Mouse (Mus musculus) kidney, adult 2 months (tissue): Measurements from ENCODE around the gene Gtsf1l. TPM values are rescaled to one million over a fixed set of nuclear protein-coding genes. Genes with fewer than 3 reads are reported as not detected.

ENCODE experiments used
- DNase-seq: peaks from one replicate; pipeline ENCODE4 v3.0.0; 2021
- H3K27ac ChIP-seq: fragments of 200-500 bp; 2 replicates; pipeline ENCODE4 v1.5.1; 2012; ENCODE audit warnings: low read depth, low read length, control low read depth, inconsistent platforms; ENCODE audit not compliant: insufficient read depth
- H3K27me3 ChIP-seq: fragments of 200-500 bp; replicated peaks from 2 replicates; pipeline ENCODE4 v1.6.1; 2012; ENCODE audit warnings: mild to moderate bottlenecking, moderate library complexity, low read length, inconsistent platforms; ENCODE audit not compliant: control insufficient read depth, insufficient read depth
- H3K36me3 ChIP-seq: fragments of 200-500 bp; 2 replicates; pipeline ENCODE4 v1.6.1; 2012; ENCODE audit warnings: mild to moderate bottlenecking, moderate library complexity, low read length, inconsistent platforms; ENCODE audit not compliant: control insufficient read depth, insufficient read depth
- H3K4me1 ChIP-seq: fragments of 200-500 bp; 2 replicates; pipeline ENCODE4 v1.6.1; 2011; ENCODE audit warnings: low read length; ENCODE audit not compliant: control insufficient read depth, insufficient read depth
- H3K4me3 ChIP-seq: fragments of 200-500 bp; 2 replicates; pipeline ENCODE4 v1.5.1; 2011; ENCODE audit warnings: mild to moderate bottlenecking, low read depth, low read length, control low read depth; ENCODE audit not compliant: insufficient read depth
- CTCF ChIP-seq: fragments of 200-500 bp; conservative IDR thresholded peaks from 2 replicates; pipeline ENCODE4 v1.5.1; 2011; ENCODE audit warnings: low read depth, mild to moderate bottlenecking, control low read depth, low read length, moderate library complexity, mixed read lengths; ENCODE audit not compliant: insufficient read depth, insufficient read length
- POLR2A ChIP-seq: fragments of 200-500 bp; IDR thresholded peaks from one replicate; pipeline ENCODE4 v1.6.1; 2011; ENCODE audit warnings: low read depth, low read length, control low read depth
- WGBS: fragments of 180-500 bp; shearing (Covaris S2); methylation state at CpG from one replicate; pipeline ENCODE4 v1.1.7; 2018; 5-methylcytosine and 5-hydroxymethylcytosine counted together
- polyA plus RNA-seq: library from polyadenylated mRNA; depleted of rRNA; stranded (reverse); fragments of >200 nt; gene quantifications from 2 replicates; pipeline ENCODE4 v1.2.3, GENCODE M21; 2012; rRNA removed

Gene Gtsf1l
- polyA plus RNA-seq, 1 experiment = not detected

- no peak for DNase-seq
- H3K4me3 ChIP-seq = no peak overlapping the region
Measured at GRCm38 (mm10) chr2:163052101-163052500, 35.6 kb downstream of the Gtsf1l start.

GRCm38 (mm10) chr2:163051691-163052090 lies 36.0 kb downstream of the Gtsf1l start:
- H3K27me3 ChIP-seq = 0 out of 2 replicates have a peak, but pooled peaks cover 1% of the 10 kb centered on the region
- WGBS = 82% methylated on average over 1 of the region's 1 CpGs
- no peak overlapping the region for H3K4me3 ChIP-seq
- H3K4me1 ChIP-seq = peaks cover 3% of the 10 kb centered on the region; the same call in 1 of the 2 replicates
- no peak for DNase-seq
- H3K36me3 ChIP-seq = no peaks in the 10 kb centered on the region
- H3K27ac ChIP-seq = no peak overlapping the region
- TF ChIP-seq POLR2A = no peak
- no peak for TF ChIP-seq CTCF

More at GRCm38 (mm10) chr2:163052101-163052500, 35.6 kb downstream of the Gtsf1l start:
- H3K27me3 ChIP-seq = 0 out of 2 replicates have a peak, but pooled peaks cover 1% of the 10 kb centered on the region
- no peak overlapping the region for H3K27ac ChIP-seq
- TF ChIP-seq POLR2A (no peak), CTCF (no peak)
- H3K4me1 ChIP-seq = peaks cover 3% of the 10 kb centered on the region; the same call in 1 of the 2 replicates
- WGBS = 69% methylated on average over 4 of the region's 4 CpGs
- H3K36me3 ChIP-seq = no peaks in the 10 kb centered on the region

- no peak for TF ChIP-seq CTCF
- no peak for TF ChIP-seq POLR2A
- Histone ChIP-seq H3K27ac (no peak overlapping the region), H3K36me3 (peaks cover 1% of the 10 kb centered on the region; the same call in 1 of the 2 replicates), H3K4me3 (no peak overlapping the region), H3K27me3 (no peaks in the 10 kb centered on the region), H3K4me1 (peaks cover 2% of the 10 kb centered on the region; the same call in 1 of the 2 replicates)
- WGBS = 95% methylated on average over 2 of the region's 2 CpGs
- DNase-seq = no peak
Measured at GRCm38 (mm10) chr2:163049116-163049515, 38.5 kb downstream of the Gtsf1l start.

- peaks cover 1% of the 10 kb centered on the region; the same call in 1 of the 2 replicates for H3K36me3 ChIP-seq
- no peaks in the 10 kb centered on the region for H3K27me3 ChIP-seq
- DNase-seq = peak; percentile 77
- H3K4me3 ChIP-seq = no peak overlapping the region
- 5% methylated on average over 10 of the region's 10 CpGs for WGBS
- no peak overlapping the region for H3K27ac ChIP-seq
- peak; percentile 88 for TF ChIP-seq CTCF
- TF ChIP-seq POLR2A = no peak
- H3K4me1 ChIP-seq = no peaks in the 10 kb centered on the region
Measured at GRCm38 (mm10) chr2:163048125-163048524, 39.5 kb downstream of the Gtsf1l start.

- DNase-seq = no peak
- Histone ChIP-seq H3K4me1 (no peaks in the 10 kb centered on the region), H3K36me3 (no peaks in the 10 kb centered on the region; the same call in 1 of the 2 replicates), H3K27me3 (no peaks in the 10 kb centered on the region), H3K27ac (no peak overlapping the region), H3K4me3 (no peak overlapping the region)
- TF ChIP-seq POLR2A (no peak), CTCF (no peak)
- WGBS = 88% methylated on average over 7 of the region's 7 CpGs
Measured at GRCm38 (mm10) chr2:163039940-163040339, 47.7 kb downstream of the Gtsf1l start.

Other genes starting within 250 kb of the Gtsf1l start
- 58.7 and 64.6 TPM in 2 replicates for gene Srsf6, start 156.3 kb downstream of the Gtsf1l start, polyA plus RNA-seq
- gene L3mbtl1, start 144.4 kb downstream of the Gtsf1l start, polyA plus RNA-seq = 0.27 and 0.34 TPM in 2 replicates
- gene Sgk2, start 100.5 kb downstream of the Gtsf1l start, polyA plus RNA-seq = 98.5 and 101 TPM in 2 replicates
- gene Ift52, start 70.5 kb downstream of the Gtsf1l start, polyA plus RNA-seq = 34.6 and 37.5 TPM in 2 replicates
- 1.3 and 1.4 TPM in 2 replicates for gene Mybl2, start 33.2 kb downstream of the Gtsf1l start, polyA plus RNA-seq
- 0.46 and 1.4 TPM in 2 replicates for gene Tox2, start 115.3 kb upstream of the Gtsf1l start, polyA plus RNA-seq